Mouse (Mus musculus): ENCODE measurements around the gene Cdc42bpa. TPM values are rescaled to one million over a fixed set of nuclear protein-coding genes. Genes with fewer than 3 reads are reported as not detected.

The Cdc42bpa gene
- polyA plus RNA-seq (2015; fragmentation: Nextera tagmentation; extraction: Ambion mirVana), result 24.8 and 34.5 TPM in 2 replicates

- WGBS, result under 1% methylated on average over 48 of the region's 128 CpGs
- Histone ChIP-seq H3K9ac (ENCODE audit: low read depth, low read length) (peak within 1 kb of the TSS; percentile 99), H3K4me1 (ENCODE audit: control insufficient read depth, insufficient read depth, low read depth, low read length) (peaks cover 19% of the 10 kb centered on the region), H3K9me3 (ENCODE audit: control insufficient read depth, low read length) (no peaks in the 10 kb centered on the region), H3K4me2 (ENCODE audit: low read length) (peak within 1 kb of the TSS; percentile 95), H3K27ac (ENCODE audit: low read depth, low read length) (peak within 1 kb of the TSS; percentile 98), H3K27me3 (replicated peaks; ENCODE audit: control insufficient read depth, insufficient read depth, low read length) (no peaks in the 10 kb centered on the region), H3K4me3 (ENCODE audit: low read length) (peak within 1 kb of the TSS; percentile 91), H3K36me3 (ENCODE audit: control insufficient read depth, insufficient read depth, low read length) (no peaks in the 10 kb centered on the region)
- peak; percentile 94 for ATAC-seq
Observed at GRCm38 (mm10) chr1:179959721-179960542, at the start of gene Cdc42bpa. TSS of gene Cdc42bpa (plus strand) at chr1:179960472.

- H3K4me3 ChIP-seq (ENCODE audit: low read length), result no peak overlapping the region
- no peak overlapping the region for H3K9ac ChIP-seq (ENCODE audit: low read depth, low read length)
- H3K4me1 ChIP-seq (ENCODE audit: control insufficient read depth, insufficient read depth, low read depth, low read length), result no peaks in the 10 kb centered on the region
- no peaks in the 10 kb centered on the region for H3K9me3 ChIP-seq (ENCODE audit: control insufficient read depth, low read length)
- WGBS, result 84% methylated on average over 4 of the region's 4 CpGs
- no peak overlapping the region for H3K27ac ChIP-seq (ENCODE audit: low read depth, low read length)
- ATAC-seq, result no peak
- H3K36me3 ChIP-seq (ENCODE audit: control insufficient read depth, insufficient read depth, low read length), result no peaks in the 10 kb centered on the region
- no peaks in the 10 kb centered on the region for H3K27me3 ChIP-seq (replicated peaks; ENCODE audit: control insufficient read depth, insufficient read depth, low read length)
- H3K4me2 ChIP-seq (ENCODE audit: low read length), result no peak overlapping the region
Observed at GRCm38 (mm10) chr1:179913471-179913870, 46.8 kb upstream of the Cdc42bpa start.

DNA sequence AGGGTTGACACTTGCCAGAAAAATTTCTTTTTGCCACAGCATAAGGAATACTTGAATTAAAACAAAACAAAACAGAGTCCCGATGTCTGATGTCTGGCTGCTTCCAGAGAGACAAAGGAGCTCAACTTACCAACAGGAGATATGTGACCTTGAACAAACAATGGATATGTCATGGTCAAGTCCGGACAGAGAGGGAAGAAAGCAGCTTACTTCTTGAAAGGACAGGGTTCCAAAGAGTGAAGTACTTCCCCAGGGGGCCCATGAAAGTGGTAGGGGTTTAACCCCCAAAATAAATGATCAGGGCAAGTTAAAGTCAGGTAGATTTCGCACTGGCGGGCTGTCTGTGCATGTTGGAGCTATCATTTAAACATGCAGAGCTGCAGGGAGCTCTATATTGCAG, 43.2 kb upstream of the Cdc42bpa start:
- no peaks in the 10 kb centered on the region for H3K9me3 ChIP-seq (ENCODE audit: control insufficient read depth, low read length)
- H3K4me2 ChIP-seq (ENCODE audit: low read length), result no peak overlapping the region
- no peaks in the 10 kb centered on the region for H3K4me1 ChIP-seq (ENCODE audit: control insufficient read depth, insufficient read depth, low read depth, low read length)
- H3K9ac ChIP-seq (ENCODE audit: low read depth, low read length), result no peak overlapping the region
- H3K4me3 ChIP-seq (ENCODE audit: low read length), result no peak overlapping the region
- H3K27ac ChIP-seq (ENCODE audit: low read depth, low read length), result no peak overlapping the region
- no peaks in the 10 kb centered on the region for H3K36me3 ChIP-seq (ENCODE audit: control insufficient read depth, insufficient read depth, low read length)
- no peaks in the 10 kb centered on the region for H3K27me3 ChIP-seq (replicated peaks; ENCODE audit: control insufficient read depth, insufficient read depth, low read length)
- ATAC-seq, result no peak
- 64% methylated on average over 4 of the region's 4 CpGs for WGBS

GRCm38 (mm10) chr1:179917481-179917880, 42.8 kb upstream of the Cdc42bpa start:
- Histone ChIP-seq H3K4me2 (ENCODE audit: low read length) (no peak overlapping the region), H3K36me3 (ENCODE audit: control insufficient read depth, insufficient read depth, low read length) (no peaks in the 10 kb centered on the region), H3K9ac (ENCODE audit: low read depth, low read length) (no peak overlapping the region), H3K27ac (ENCODE audit: low read depth, low read length) (no peak overlapping the region), H3K27me3 (replicated peaks; ENCODE audit: control insufficient read depth, insufficient read depth, low read length) (no peaks in the 10 kb centered on the region), H3K4me1 (ENCODE audit: control insufficient read depth, insufficient read depth, low read depth, low read length) (no peaks in the 10 kb centered on the region), H3K4me3 (ENCODE audit: low read length) (no peak overlapping the region), H3K9me3 (ENCODE audit: control insufficient read depth, low read length) (no peaks in the 10 kb centered on the region)
- ATAC-seq, result no peak
- 81% methylated on average over 11 of the region's 11 CpGs for WGBS

GRCm38 (mm10) chr1:179919656-179920436, 40.4 kb upstream of the Cdc42bpa start:
- H3K4me1 ChIP-seq (ENCODE audit: control insufficient read depth, insufficient read depth, low read depth, low read length), result no peaks in the 10 kb centered on the region
- H3K4me3 ChIP-seq (ENCODE audit: low read length), result no peak overlapping the region
- no peaks in the 10 kb centered on the region for H3K9me3 ChIP-seq (ENCODE audit: control insufficient read depth, low read length)
- no peaks in the 10 kb centered on the region for H3K27me3 ChIP-seq (replicated peaks; ENCODE audit: control insufficient read depth, insufficient read depth, low read length)
- no peak for ATAC-seq
- no peaks in the 10 kb centered on the region for H3K36me3 ChIP-seq (ENCODE audit: control insufficient read depth, insufficient read depth, low read length)
- no peak overlapping the region for H3K4me2 ChIP-seq (ENCODE audit: low read length)
- H3K9ac ChIP-seq (ENCODE audit: low read depth, low read length), result no peak overlapping the region
- 78% methylated on average over 8 of the region's 8 CpGs for WGBS
- H3K27ac ChIP-seq (ENCODE audit: low read depth, low read length), result no peak overlapping the region

- Histone ChIP-seq H3K4me1 (ENCODE audit: control insufficient read depth, insufficient read depth, low read depth, low read length) (no peaks in the 10 kb centered on the region), H3K27ac (ENCODE audit: low read depth, low read length) (no peak overlapping the region), H3K4me3 (ENCODE audit: low read length) (no peak overlapping the region), H3K9ac (ENCODE audit: low read depth, low read length) (no peak overlapping the region), H3K36me3 (ENCODE audit: control insufficient read depth, insufficient read depth, low read length) (no peaks in the 10 kb centered on the region), H3K9me3 (ENCODE audit: control insufficient read depth, low read length) (no peaks in the 10 kb centered on the region), H3K4me2 (ENCODE audit: low read length) (no peak overlapping the region), H3K27me3 (replicated peaks; ENCODE audit: control insufficient read depth, insufficient read depth, low read length) (no peaks in the 10 kb centered on the region)
- WGBS, result 63% methylated on average over 10 of the region's 10 CpGs
- ATAC-seq, result no peak
Observed at GRCm38 (mm10) chr1:179923661-179924405, 36.4 kb upstream of the Cdc42bpa start.

DNA sequence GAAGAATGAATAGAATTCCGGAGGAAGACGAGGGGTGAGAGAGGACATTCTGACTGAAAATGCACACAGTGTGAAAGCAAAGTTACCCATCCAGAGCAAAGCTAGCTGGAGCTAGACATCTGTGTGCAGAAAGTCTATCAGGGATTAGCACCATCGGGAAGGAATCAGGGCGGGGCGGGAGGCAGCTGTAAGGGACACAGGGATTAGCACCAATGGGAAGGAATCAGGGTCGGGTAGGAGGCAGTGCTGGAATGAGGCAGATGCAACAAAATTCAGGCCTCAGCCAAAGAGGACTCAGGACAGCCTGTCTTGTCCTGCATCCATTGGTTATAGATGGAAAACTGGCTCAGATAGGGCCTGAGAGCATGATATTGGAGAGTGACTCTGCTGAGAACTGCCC, 34.0 kb upstream of the Cdc42bpa start:
- no peaks in the 10 kb centered on the region for H3K9me3 ChIP-seq (ENCODE audit: control insufficient read depth, low read length)
- H3K27me3 ChIP-seq (replicated peaks; ENCODE audit: control insufficient read depth, insufficient read depth, low read length), result no peaks in the 10 kb centered on the region
- no peaks in the 10 kb centered on the region; the same call in 1 of the 2 replicates for H3K4me1 ChIP-seq (ENCODE audit: control insufficient read depth, insufficient read depth, low read depth, low read length)
- H3K4me2 ChIP-seq (ENCODE audit: low read length), result no peak overlapping the region
- 74% methylated on average over 6 of the region's 6 CpGs for WGBS
- H3K4me3 ChIP-seq (ENCODE audit: low read length), result no peak overlapping the region
- no peak for ATAC-seq
- no peak overlapping the region for H3K9ac ChIP-seq (ENCODE audit: low read depth, low read length)
- H3K36me3 ChIP-seq (ENCODE audit: control insufficient read depth, insufficient read depth, low read length), result no peaks in the 10 kb centered on the region
- no peak overlapping the region for H3K27ac ChIP-seq (ENCODE audit: low read depth, low read length)

DNA sequence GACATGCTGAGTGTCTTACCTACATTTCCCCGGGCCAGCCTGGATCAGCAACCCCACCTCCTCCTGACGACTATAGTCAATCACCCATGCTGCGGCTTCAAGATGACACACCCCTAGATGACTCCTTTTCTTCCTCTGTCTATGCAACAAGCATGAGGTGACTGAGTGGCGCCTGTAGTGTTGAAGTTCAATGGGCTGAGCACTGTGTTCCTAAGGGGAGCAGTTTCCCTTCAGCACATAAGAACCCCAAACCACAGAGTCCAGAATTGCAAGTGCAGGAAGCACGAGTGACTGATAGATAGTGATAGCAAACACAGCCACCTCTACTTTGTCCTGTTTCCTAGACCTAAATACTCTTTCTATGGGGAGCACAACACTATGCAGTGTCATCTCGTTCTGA, 33.2 kb upstream of the Cdc42bpa start:
- ATAC-seq, result no peak
- Histone ChIP-seq H3K9me3 (ENCODE audit: control insufficient read depth, low read length) (no peaks in the 10 kb centered on the region), H3K27ac (ENCODE audit: low read depth, low read length) (no peak overlapping the region), H3K9ac (ENCODE audit: low read depth, low read length) (no peak overlapping the region), H3K4me1 (ENCODE audit: control insufficient read depth, insufficient read depth, low read depth, low read length) (no peaks in the 10 kb centered on the region; the same call in 1 of the 2 replicates), H3K4me3 (ENCODE audit: low read length) (no peak overlapping the region), H3K27me3 (replicated peaks; ENCODE audit: control insufficient read depth, insufficient read depth, low read length) (no peaks in the 10 kb centered on the region), H3K36me3 (ENCODE audit: control insufficient read depth, insufficient read depth, low read length) (no peaks in the 10 kb centered on the region), H3K4me2 (ENCODE audit: low read length) (no peak overlapping the region)
- WGBS, result 88% methylated on average over 6 of the region's 6 CpGs

- H3K4me1 ChIP-seq (ENCODE audit: control insufficient read depth, insufficient read depth, low read depth, low read length), result no peaks in the 10 kb centered on the region; the same call in 1 of the 2 replicates
- no peaks in the 10 kb centered on the region for H3K36me3 ChIP-seq (ENCODE audit: control insufficient read depth, insufficient read depth, low read length)
- ATAC-seq, result no peak
- H3K27me3 ChIP-seq (replicated peaks; ENCODE audit: control insufficient read depth, insufficient read depth, low read length), result no peaks in the 10 kb centered on the region
- 65% methylated on average over 7 of the region's 7 CpGs for WGBS
- H3K4me2 ChIP-seq (ENCODE audit: low read length), result no peak overlapping the region
- H3K9ac ChIP-seq (ENCODE audit: low read depth, low read length), result no peak overlapping the region
- no peaks in the 10 kb centered on the region for H3K9me3 ChIP-seq (ENCODE audit: control insufficient read depth, low read length)
- no peak overlapping the region for H3K27ac ChIP-seq (ENCODE audit: low read depth, low read length)
- H3K4me3 ChIP-seq (ENCODE audit: low read length), result no peak overlapping the region
Observed at GRCm38 (mm10) chr1:179928822-179929221, 31.4 kb upstream of the Cdc42bpa start.

Data from hindbrain, embryonic 16.5 days (tissue).